Mouse (Mus musculus): ENCODE measurements at regions not wholly inside any gene's neighbourhood (a gene's known extent, or its start where the extent isn't known, plus 50 kb on each side); places are given as distances from the start of the nearest gene placed in this dataset.
"Not testable (repeated sequence)": the region's sequence is repeated elsewhere in the genome, so short reads cannot be mapped to it uniquely, and the experiment has no call there.

GRCm38 (mm10) chr9:115454771-115455170 is 144.6 kb upstream of the Stt3b start:
- no peak overlapping the region for H3K4me2 ChIP-seq (replicated peaks; ENCODE audit: low read depth)
- H3K36me3 ChIP-seq (ENCODE audit: control insufficient read depth, insufficient read depth, low read length): no peaks in the 10 kb centered on the region
- ATAC-seq (ENCODE audit: low FRiP score, low TSS enrichment) (peak; percentile 59), DNase-seq (ENCODE audit: low spot score) (no peak)
- no peaks in the 10 kb centered on the region for H3K9me3 ChIP-seq (ENCODE audit: control insufficient read depth, low read length)
- no peak overlapping the region for H3K27ac ChIP-seq (replicated peaks)
- 76% methylated on average over 7 of the region's 7 CpGs for WGBS
- H3K4me3 ChIP-seq (ENCODE audit: low read depth, low read length): no peak overlapping the region
- no peaks in the 10 kb centered on the region for H3K27me3 ChIP-seq (ENCODE audit: control insufficient read depth, insufficient read depth, low read length)
- H3K9ac ChIP-seq (ENCODE audit: low read length): no peak overlapping the region
- TF ChIP-seq CTCF (IDR thresholded peaks at IDR 0.05; ENCODE audit: low read depth) (no peak), EP300 (optimal IDR thresholded peaks at IDR 0.05) (no peak)
- no peaks in the 10 kb centered on the region for H3K4me1 ChIP-seq (replicated peaks; ENCODE audit: control insufficient read depth, insufficient read depth)

GRCm38 (mm10) chr9:115456121-115456520 is 145.9 kb upstream of the Stt3b start:
- WGBS: 36% methylated on average over 3 of the region's 3 CpGs
- Histone ChIP-seq H3K27ac (replicated peaks) (no peak overlapping the region), H3K4me2 (replicated peaks; ENCODE audit: low read depth) (no peak overlapping the region), H3K27me3 (ENCODE audit: control insufficient read depth, insufficient read depth, low read length) (no peaks in the 10 kb centered on the region), H3K4me1 (replicated peaks; ENCODE audit: control insufficient read depth, insufficient read depth) (no peaks in the 10 kb centered on the region), H3K9me3 (ENCODE audit: control insufficient read depth, low read length) (no peaks in the 10 kb centered on the region), H3K4me3 (ENCODE audit: low read depth, low read length) (no peak overlapping the region), H3K9ac (ENCODE audit: low read length) (no peak overlapping the region), H3K36me3 (ENCODE audit: control insufficient read depth, insufficient read depth, low read length) (no peaks in the 10 kb centered on the region)
- DNase-seq (ENCODE audit: low spot score) (peak; percentile 23), ATAC-seq (ENCODE audit: low FRiP score, low TSS enrichment) (no peak)
- TF ChIP-seq CTCF (IDR thresholded peaks at IDR 0.05; ENCODE audit: low read depth) (no peak), EP300 (optimal IDR thresholded peaks at IDR 0.05) (no peak)

DNA sequence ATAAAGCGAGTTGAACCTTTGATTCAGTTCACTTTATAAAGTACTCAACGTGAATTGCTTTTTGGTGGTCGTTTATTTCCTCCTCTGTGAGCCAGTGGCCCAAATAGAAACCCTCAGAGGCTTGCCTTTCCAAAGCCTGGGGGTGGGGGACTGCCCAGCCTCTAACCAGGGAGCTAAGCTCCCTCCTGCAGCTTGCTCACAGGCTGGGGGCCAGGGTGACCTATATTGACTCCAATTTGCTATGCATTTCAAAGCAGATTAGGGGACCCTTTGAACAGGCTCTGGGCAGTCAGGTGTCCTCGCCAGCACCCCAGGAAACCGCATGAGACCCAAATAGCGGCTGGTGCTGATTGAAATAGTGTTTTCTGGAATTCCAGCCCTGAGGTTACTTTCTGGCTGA is 146.4 kb upstream of the Stt3b start:
- no peak for DNase-seq (ENCODE audit: low spot score)
- 50% methylated on average over 6 of the region's 6 CpGs for WGBS

DNA sequence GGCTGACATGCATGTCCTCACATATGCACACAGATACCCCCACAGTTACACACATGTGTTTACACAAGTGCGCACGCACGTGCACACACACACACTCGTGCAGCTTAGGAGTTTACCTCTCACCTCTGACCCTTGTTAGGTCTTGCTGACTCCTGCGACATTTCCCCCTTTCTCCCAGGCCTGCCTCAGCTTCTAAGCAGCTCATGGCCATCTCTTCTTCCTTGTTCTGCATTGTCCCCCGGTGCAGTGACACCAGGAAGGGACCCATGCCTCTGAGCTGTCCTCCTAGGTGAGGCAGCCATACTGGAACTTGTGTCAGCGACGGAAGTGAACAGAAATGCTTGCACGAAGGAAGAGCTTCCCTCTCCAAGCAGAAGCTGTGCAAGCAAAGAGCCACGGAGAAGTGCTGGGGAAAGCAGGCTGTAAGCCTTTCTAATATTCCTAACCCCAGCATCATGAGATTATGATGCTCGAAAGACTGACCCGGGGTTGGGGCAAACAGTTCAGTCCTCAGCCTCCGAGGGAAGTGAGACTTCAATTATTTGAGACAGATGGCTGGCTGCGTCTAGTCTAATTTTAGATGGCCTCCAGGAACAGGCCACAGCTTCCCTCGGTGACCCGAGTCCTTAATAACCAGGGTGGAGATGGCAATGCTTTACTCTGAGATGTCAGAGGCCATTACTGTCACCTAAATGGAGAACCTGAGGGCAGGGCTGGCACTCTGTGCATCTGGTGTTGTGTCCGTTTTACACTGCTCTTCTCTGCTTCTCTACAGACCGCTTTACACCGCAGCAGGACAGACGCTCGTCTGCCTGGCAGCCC is 147.9 kb upstream of the Stt3b start:
- TF ChIP-seq EP300 (optimal IDR thresholded peaks at IDR 0.05) (no peak), CTCF (IDR thresholded peaks at IDR 0.05; ENCODE audit: low read depth) (no peak)
- ATAC-seq (ENCODE audit: low FRiP score, low TSS enrichment): no peak
- Histone ChIP-seq H3K9ac (ENCODE audit: low read length) (no peak overlapping the region), H3K36me3 (ENCODE audit: control insufficient read depth, insufficient read depth, low read length) (no peaks in the 10 kb centered on the region), H3K9me3 (ENCODE audit: control insufficient read depth, low read length) (no peaks in the 10 kb centered on the region), H3K4me3 (ENCODE audit: low read depth, low read length) (no peak overlapping the region), H3K4me1 (replicated peaks; ENCODE audit: control insufficient read depth, insufficient read depth) (no peaks in the 10 kb centered on the region), H3K27ac (replicated peaks) (no peak overlapping the region), H3K27me3 (ENCODE audit: control insufficient read depth, insufficient read depth, low read length) (no peaks in the 10 kb centered on the region), H3K4me2 (replicated peaks; ENCODE audit: low read depth) (no peak overlapping the region)
- DNase-seq (ENCODE audit: low spot score): no peak
- 71% methylated on average over 21 of the region's 21 CpGs for WGBS

More for the DNA sequence above, 146.4 kb upstream of the Stt3b start:
- Histone ChIP-seq H3K27ac (replicated peaks) (no peak overlapping the region), H3K36me3 (ENCODE audit: control insufficient read depth, insufficient read depth, low read length) (no peaks in the 10 kb centered on the region), H3K9ac (ENCODE audit: low read length) (no peak overlapping the region), H3K4me3 (ENCODE audit: low read depth, low read length) (no peak overlapping the region), H3K9me3 (ENCODE audit: control insufficient read depth, low read length) (no peaks in the 10 kb centered on the region), H3K4me2 (replicated peaks; ENCODE audit: low read depth) (no peak overlapping the region), H3K4me1 (replicated peaks; ENCODE audit: control insufficient read depth, insufficient read depth) (no peaks in the 10 kb centered on the region), H3K27me3 (ENCODE audit: control insufficient read depth, insufficient read depth, low read length) (no peaks in the 10 kb centered on the region)
- TF ChIP-seq CTCF (IDR thresholded peaks at IDR 0.05; ENCODE audit: low read depth) (no peak), EP300 (optimal IDR thresholded peaks at IDR 0.05) (no peak)
- no peak for ATAC-seq (ENCODE audit: low FRiP score, low TSS enrichment)

GRCm38 (mm10) chr9:115459075-115459474 is 148.9 kb upstream of the Stt3b start:
- 84% methylated on average over 6 of the region's 6 CpGs for WGBS
- H3K4me1 ChIP-seq (replicated peaks; ENCODE audit: control insufficient read depth, insufficient read depth); H3K9me3 ChIP-seq (ENCODE audit: control insufficient read depth, low read length); H3K36me3 ChIP-seq (ENCODE audit: control insufficient read depth, insufficient read depth, low read length); H3K4me3 ChIP-seq (ENCODE audit: low read depth, low read length); H3K4me2 ChIP-seq (replicated peaks; ENCODE audit: low read depth); ATAC-seq (ENCODE audit: low FRiP score, low TSS enrichment); H3K27me3 ChIP-seq (ENCODE audit: control insufficient read depth, insufficient read depth, low read length); DNase-seq (ENCODE audit: low spot score); H3K9ac ChIP-seq (ENCODE audit: low read length); H3K27ac ChIP-seq (replicated peaks): not testable (repeated sequence)

DNA sequence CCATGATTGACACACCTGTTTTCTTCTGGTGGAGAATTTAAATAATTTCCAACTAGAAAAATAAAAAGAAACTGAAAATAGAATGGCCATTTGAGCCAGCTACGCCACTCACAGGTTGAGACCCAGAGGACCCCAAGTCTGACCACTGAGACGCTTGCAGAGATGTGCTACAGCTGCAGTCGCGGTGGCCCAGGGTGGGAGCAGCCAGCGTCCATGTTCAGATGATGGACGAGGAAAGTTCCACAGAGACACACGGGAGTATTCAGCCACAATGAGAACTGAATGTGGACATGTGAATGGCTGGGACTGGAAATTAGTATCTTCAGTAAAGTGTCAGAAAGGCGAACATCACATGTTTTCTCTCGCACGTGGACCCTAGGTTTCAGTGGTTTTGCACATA is 155.1 kb upstream of the Stt3b start:
- TF ChIP-seq EP300 (optimal IDR thresholded peaks at IDR 0.05): no peak
- TF ChIP-seq CTCF (IDR thresholded peaks at IDR 0.05; ENCODE audit: low read depth): no peak
- no peaks in the 10 kb centered on the region for H3K9me3 ChIP-seq (ENCODE audit: control insufficient read depth, low read length)

More for the DNA sequence above, 155.1 kb upstream of the Stt3b start:
- Histone ChIP-seq H3K4me1 (replicated peaks; ENCODE audit: control insufficient read depth, insufficient read depth) (no peaks in the 10 kb centered on the region), H3K4me2 (replicated peaks; ENCODE audit: low read depth) (no peak overlapping the region), H3K27ac (replicated peaks) (no peak overlapping the region), H3K27me3 (ENCODE audit: control insufficient read depth, insufficient read depth, low read length) (no peaks in the 10 kb centered on the region), H3K9ac (ENCODE audit: low read length) (no peak overlapping the region), H3K36me3 (ENCODE audit: control insufficient read depth, insufficient read depth, low read length) (no peaks in the 10 kb centered on the region), H3K4me3 (ENCODE audit: low read depth, low read length) (no peak overlapping the region)
- ATAC-seq (ENCODE audit: low FRiP score, low TSS enrichment) (no peak), DNase-seq (ENCODE audit: low spot score) (no peak)
- 85% methylated on average over 10 of the region's 10 CpGs for WGBS

Data from stomach, postnatal 0 days (tissue).